Mouse (Mus musculus) frontal cortex, postnatal 14 days (tissue): ENCODE measurements around the gene Rnf6.
A peak's percentile ranks its signal among the peaks of the same experiment; 100 is the strongest.

Experiments
- DNase-seq, 2 experiments: peaks; one replicate each; pipeline ENCODE4 v3.0.0; 2022; ENCODE audit warnings: low spot score in 2 of 2

Gene Rnf6

DNA sequence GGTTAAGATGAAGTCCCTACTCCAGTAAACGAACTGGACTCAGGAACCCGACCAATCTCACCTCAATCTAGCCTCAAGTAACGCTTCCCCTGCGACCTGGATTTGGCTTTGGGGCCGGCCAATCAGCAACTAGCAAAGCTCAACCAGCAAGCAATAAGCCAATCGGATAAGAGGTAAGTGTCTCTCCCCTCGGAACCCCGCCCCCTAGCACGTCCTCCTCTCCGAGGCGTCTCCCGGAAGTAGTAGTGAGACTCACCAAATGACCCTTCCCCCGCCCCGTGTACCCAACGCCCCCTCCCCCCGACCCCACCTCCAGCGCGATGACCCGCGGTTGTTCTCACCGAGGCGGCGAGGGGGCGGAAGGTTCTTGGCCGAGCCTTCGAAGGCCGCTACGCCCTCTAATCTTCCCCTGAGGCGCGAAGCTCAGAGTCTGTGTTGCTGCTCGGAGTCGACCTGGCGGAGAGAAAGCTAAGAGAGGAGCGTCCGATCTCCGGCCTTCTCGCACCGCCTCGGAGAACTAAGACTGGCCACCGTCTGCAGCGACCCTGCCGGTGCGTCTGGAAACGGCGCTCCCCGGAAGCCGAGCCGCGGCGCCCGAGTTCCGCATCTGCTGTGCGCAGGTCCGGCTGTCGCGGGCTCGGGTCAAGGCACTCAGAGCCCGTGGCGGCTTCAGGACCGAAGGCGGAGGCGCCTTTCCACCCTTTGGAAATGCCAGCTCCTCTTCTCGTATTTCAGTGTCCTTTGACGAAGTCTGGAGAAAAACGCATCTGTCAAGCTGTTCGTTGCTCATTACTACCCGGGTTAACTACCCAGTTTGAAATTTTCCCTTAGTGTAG lies at the start of gene Rnf6:
TSS of gene Rnf6 (minus strand) at position 677 of the 836 bp plus-strand sequence.
- peak; percentile 90 to 94 for DNase-seq

GRCm38 (mm10) chr5:146270593-146270992 lies 49.2 kb upstream of the Rnf6 start:
- DNase-seq = no peak

GRCm38 (mm10) chr5:146267776-146268175 lies 46.4 kb upstream of the Rnf6 start:
- DNase-seq = no peak

GRCm38 (mm10) chr5:146265934-146266591 lies 44.7 kb upstream of the Rnf6 start:
- DNase-seq = no peak

GRCm38 (mm10) chr5:146260003-146260402 lies 38.6 kb upstream of the Rnf6 start:
- no peak for DNase-seq

DNA sequence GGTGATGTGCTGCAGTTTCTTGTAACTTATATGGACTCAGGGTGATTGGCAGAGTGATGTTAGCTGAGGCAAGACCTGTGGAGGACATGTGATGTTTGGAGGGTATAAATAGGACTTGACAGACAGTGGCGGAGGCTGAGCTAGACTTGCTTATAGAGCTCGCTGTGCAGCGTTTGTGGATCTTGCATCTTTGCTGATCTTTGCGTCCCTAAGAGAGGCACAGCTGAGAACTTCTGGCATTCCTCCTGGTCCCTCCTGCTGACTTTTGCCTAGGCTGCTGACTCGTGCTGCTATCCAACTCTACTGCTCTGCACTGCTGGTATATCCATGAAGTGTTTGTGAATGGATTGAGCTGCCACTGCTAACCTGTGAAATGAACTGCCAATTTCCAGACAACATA lies 32.3 kb upstream of the Rnf6 start:
- DNase-seq = no peak

- DNase-seq = no peak
Measured at GRCm38 (mm10) chr5:146251663-146252429, 30.5 kb upstream of the Rnf6 start.

DNA sequence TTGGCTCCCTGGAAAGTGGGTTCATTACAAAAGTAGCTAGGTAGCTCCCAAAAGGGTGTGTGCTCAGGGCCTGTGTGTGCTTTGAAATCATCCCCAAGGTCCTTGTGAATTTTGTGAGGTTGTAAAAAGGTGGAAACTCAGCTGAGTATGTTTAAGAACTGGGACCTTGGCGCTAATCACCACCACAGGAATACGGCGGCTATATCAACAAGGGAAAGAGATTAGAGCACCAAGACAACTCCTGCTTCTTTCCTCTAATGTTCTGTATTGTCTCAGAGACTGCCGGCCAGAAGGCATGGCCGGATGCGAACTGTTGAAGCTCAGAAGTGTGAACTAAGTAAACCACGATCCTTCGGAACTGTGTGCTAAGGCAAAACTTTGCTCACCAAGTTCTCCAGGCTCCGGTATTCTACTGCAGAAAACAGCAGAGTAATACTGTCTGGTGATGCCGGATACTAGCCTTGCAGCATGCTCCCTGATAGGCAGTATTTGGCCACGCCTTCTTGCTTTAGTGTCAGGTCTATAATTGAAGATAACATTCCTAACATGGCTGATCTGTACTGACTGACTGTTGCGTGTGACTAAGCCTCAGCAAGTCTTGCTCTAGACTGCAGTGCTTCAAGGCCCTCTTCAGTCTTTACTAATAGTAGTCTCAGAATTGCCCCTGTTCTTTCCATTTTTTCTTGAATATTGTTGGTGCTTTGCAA lies 29.2 kb upstream of the Rnf6 start:
- DNase-seq = no peak

GRCm38 (mm10) chr5:146248746-146249145 lies 27.4 kb upstream of the Rnf6 start:
- no peak for DNase-seq

DNA sequence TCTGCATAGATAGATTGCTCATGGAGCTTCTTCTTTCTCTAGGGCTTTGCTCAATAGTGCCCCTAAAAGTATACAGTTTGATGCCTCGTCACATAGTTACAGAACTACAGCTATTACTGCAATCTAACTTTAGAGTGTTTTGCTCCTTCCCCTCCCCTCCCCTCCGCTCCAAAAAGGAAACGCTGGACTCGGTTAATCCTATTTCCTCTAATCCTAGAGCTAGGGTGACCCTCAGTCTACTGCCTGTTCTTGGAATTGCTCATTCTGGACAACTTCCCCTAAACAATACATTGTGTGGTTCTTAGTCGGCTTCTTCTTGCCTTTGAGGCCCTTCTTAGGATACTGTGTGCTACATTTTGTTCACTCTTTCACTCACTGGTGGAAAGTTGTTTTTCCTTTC lies 26.4 kb upstream of the Rnf6 start:
- no peak for DNase-seq

DNA sequence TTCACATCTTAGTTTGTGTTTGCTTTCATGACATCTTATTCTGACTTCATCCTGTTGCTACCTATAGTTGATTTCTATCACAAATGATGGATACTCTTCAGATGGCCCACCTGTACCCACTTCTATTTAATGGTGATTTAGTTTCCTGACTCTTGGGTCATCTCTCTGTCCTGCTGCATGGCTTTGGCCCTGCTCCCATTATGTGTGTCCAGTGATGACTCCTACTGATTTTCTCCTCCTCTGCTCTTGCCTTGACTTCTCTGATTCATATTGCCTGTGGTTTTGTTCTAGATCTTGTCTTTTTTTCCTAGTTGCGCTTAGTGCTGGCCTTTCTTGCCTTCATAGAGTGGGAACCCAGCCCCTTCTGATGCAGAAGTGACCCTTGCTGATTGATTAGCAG lies 25.0 kb upstream of the Rnf6 start:
- no peak for DNase-seq

GRCm38 (mm10) chr5:146245646-146246370 lies 24.5 kb upstream of the Rnf6 start:
- DNase-seq = no peak

- DNase-seq = no peak
Measured at GRCm38 (mm10) chr5:146245193-146245592, 23.8 kb upstream of the Rnf6 start.

GRCm38 (mm10) chr5:146241202-146241601 lies 19.8 kb upstream of the Rnf6 start:
- no peak for DNase-seq

DNA sequence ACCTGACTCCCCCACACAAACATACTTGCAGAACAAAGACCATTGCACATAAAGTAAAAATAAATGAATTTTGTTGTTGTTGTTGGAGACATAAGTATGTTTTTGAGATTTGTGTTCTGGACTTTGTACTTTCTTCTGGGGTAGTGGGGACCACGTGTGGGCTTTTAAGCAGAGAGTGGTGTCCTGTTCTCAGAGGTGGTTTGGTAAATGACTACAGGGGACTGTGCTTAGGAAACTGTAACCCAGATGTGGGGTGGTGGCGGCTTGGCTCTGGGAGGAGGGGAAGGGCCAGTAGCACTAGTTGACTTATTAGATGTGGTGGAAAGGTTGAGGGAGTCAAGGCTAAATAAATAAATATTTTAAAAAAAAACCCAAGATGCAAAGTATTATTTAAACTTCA lies 19.4 kb upstream of the Rnf6 start:
- no peak for DNase-seq

DNA sequence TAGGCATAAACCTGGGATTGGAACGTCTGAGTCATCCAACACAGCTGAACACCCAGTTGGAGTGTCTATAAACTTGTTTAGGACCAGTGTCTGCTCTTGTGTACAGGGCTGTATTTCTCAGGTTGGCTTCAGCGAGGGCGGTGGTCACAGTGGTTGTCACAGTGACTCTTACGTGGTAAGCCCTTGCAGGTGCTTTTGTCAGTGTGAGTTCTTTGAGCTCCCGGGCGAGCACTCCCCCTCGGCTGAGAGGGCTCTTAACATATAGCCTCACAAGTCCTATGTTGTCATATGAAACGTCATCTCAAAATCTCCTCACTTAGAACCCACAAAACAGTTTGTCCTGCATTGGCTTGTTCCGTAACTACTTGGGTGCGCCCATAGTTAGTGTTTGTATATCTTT lies 16.9 kb upstream of the Rnf6 start:
- DNase-seq = no peak

- no peak for DNase-seq
Measured at GRCm38 (mm10) chr5:146234336-146234735, 13.0 kb upstream of the Rnf6 start.

- no peak for DNase-seq
Measured at GRCm38 (mm10) chr5:146232816-146233215, 11.5 kb upstream of the Rnf6 start.

DNA sequence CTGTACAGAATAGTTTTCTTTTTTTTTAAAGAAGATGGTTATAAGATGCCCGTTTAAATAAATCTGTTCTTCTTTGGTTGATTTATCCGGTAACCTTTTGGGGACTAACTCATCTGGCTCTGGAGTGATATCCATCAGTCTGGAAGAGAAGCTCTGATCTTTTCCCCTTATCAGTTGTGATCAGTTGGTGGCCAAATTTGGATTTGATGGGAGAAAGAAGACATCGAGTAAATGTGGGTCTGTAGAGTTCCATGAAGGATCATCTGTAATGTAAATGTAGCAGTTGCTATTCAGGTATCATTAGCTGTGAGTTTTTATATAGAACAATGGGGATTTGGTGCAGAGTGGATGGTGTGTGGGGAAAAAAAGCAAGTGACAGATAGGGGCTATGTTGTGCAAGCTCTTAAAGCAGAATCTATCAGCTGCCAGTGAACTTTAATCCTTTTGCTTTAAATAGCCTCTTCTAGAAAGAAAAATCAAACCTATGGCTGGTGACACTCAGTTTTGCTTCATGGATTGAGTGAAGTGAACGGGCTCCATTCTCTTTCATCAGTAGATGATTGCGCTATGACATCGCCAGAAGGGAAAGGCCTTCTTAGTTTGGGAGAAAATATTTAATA lies 10.8 kb upstream of the Rnf6 start:
- DNase-seq = no peak

DNA sequence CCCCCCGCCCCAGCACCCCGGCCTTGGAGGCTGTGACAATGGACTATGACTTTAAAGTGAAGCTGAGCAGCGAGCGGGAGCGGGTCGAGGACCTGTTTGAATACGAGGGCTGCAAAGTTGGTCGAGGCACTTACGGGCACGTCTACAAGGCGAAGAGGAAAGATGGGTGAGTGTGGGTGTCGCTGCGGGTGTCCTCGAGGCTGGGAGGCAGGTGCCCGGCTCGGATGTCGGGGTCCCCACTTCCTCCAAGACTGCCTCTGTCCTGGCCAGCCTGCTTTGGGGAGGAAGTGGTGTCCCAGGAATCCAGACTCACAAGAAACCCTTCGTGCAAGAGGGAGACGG lies 10.3 kb upstream of the Rnf6 start:
- DNase-seq = peak; percentile 28 to 29
